Mouse (Mus musculus): ENCODE measurements around the gene Pros1. TPM values are rescaled to one million over a fixed set of nuclear protein-coding genes. Genes with fewer than 3 reads are reported as not detected.

Pros1 gene
- polyA plus RNA-seq, 1 experiment from 2014 or later, result 24.2 TPM

- H3K4me2 ChIP-seq, result no peak overlapping the region
- no peak overlapping the region for H3K4me3 ChIP-seq (ENCODE audit: low read depth, low read length)
- no peaks in the 10 kb centered on the region for H3K9me3 ChIP-seq (ENCODE audit: control insufficient read depth, low read length)
- no peaks in the 10 kb centered on the region for H3K27me3 ChIP-seq (replicated peaks; ENCODE audit: control insufficient read depth, insufficient read depth, low read length)
- 84% methylated on average over 2 of the region's 2 CpGs for WGBS
- H3K9ac ChIP-seq (ENCODE audit: low read depth, low read length), result no peak overlapping the region
- DNase-seq (ENCODE audit: low spot score) (no peak), ATAC-seq (replicated peaks; ENCODE audit: low FRiP score) (no peak)
- no peak overlapping the region for H3K27ac ChIP-seq (ENCODE audit: low read depth, low read length)
- peaks cover 8% of the 10 kb centered on the region for H3K4me1 ChIP-seq (replicated peaks; ENCODE audit: control insufficient read depth, insufficient read depth, low read length)
- no peaks in the 10 kb centered on the region for H3K36me3 ChIP-seq (ENCODE audit: control insufficient read depth, insufficient read depth, low read length)
Observed at GRCm38 (mm10) chr16:62832027-62832426, 22.1 kb upstream of the Pros1 start.

DNA sequence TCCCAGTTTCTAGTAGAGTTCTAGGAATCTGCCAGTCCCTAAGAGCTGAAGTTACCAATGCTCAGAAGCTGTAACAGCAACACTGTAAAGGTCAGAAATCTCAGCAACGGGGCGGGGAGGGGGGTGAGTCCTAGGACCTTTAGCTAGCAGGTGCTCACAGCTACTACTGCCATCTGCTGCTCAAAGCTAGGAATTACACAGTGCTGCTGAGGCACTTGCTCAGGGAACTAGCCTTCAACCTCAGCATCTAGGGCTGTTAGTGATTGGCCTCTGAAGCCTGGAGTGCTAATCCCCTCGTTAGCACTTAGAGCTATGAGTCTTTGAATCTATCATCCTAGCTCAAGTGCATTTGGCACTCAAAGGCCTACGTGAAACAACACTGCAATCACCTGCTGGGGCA, 21.6 kb upstream of the Pros1 start:
- no peak overlapping the region for H3K9ac ChIP-seq (ENCODE audit: low read depth, low read length)
- H3K4me1 ChIP-seq (replicated peaks; ENCODE audit: control insufficient read depth, insufficient read depth, low read length), result peaks cover 8% of the 10 kb centered on the region
- ATAC-seq (replicated peaks; ENCODE audit: low FRiP score) (no peak; the same call in 1 of the 2 replicates), DNase-seq (ENCODE audit: low spot score) (no peak)
- no peak overlapping the region for H3K4me2 ChIP-seq
- no peaks in the 10 kb centered on the region for H3K36me3 ChIP-seq (ENCODE audit: control insufficient read depth, insufficient read depth, low read length)
- WGBS, result 11% methylated on average over 4 of the region's 4 CpGs
- no peaks in the 10 kb centered on the region for H3K9me3 ChIP-seq (ENCODE audit: control insufficient read depth, low read length)
- H3K27ac ChIP-seq (ENCODE audit: low read depth, low read length), result no peak overlapping the region
- no peaks in the 10 kb centered on the region for H3K27me3 ChIP-seq (replicated peaks; ENCODE audit: control insufficient read depth, insufficient read depth, low read length)
- H3K4me3 ChIP-seq (ENCODE audit: low read depth, low read length), result no peak overlapping the region

DNA sequence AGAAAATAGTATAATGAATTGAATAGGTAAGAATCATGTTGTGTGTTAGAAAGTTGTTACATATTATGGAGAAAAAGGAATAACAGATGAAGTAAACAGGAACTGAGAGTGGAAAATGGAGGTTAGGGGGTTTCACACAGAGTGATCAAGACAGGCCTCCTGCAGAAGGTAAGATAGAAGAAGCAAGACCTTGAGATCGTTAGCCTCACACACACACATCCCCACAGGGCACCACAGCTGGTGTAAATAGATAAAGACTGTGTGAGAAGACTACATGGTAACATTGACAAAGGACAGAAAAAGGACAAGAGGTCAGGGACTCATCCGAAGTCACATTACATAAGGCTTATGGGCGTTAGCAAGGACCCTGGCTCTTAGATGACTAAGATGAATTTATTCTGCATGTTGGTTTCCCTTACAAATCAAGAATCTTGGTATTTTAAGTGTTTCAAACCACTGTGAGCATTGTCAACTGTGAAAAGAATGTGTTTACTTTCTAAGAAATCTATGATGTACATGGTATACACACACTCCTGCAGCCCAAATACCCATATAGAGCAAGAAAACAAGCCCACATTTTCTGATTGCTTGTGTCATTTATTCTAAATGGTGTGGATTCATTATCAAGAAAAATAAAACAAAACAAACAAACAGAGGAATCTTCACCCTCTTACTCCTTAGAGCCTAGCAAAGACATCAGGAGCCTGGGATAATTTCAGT, 19.9 kb upstream of the Pros1 start:
- peak overlapping the region; percentile 65 for H3K27ac ChIP-seq (ENCODE audit: low read depth, low read length)
- DNase-seq (ENCODE audit: low spot score), result no peak

DNA sequence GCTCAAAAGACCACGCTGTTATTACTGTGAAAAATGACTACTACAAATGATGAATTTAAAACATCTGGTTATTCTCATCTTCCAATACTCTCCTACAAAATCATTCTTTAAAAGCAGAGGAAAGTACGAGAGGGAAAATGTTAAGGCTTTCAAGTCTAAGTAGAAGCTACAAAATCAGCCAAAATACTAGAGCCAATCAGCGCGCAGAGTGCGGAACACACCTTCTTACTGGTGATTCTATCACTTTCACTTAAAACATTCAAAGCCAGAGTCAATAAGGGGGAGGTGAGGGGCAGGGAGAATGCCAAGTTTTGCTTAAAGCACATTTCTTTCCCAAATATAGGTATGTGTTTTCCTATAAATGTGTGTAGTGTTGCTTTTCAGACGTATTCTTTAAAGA, 8.8 kb upstream of the Pros1 start:
- H3K9me3 ChIP-seq (ENCODE audit: control insufficient read depth, low read length), result no peaks in the 10 kb centered on the region
- H3K36me3 ChIP-seq (ENCODE audit: control insufficient read depth, insufficient read depth, low read length), result no peaks in the 10 kb centered on the region
- H3K4me3 ChIP-seq (ENCODE audit: low read depth, low read length), result no peak overlapping the region
- WGBS, result 89% methylated on average over 6 of the region's 6 CpGs
- DNase-seq (ENCODE audit: low spot score), result no peak
- H3K27ac ChIP-seq (ENCODE audit: low read depth, low read length), result no peak overlapping the region
- H3K4me2 ChIP-seq, result no peak overlapping the region
- H3K27me3 ChIP-seq (replicated peaks; ENCODE audit: control insufficient read depth, insufficient read depth, low read length), result no peaks in the 10 kb centered on the region
- ATAC-seq (replicated peaks; ENCODE audit: low FRiP score), result no peak
- no peak overlapping the region for H3K9ac ChIP-seq (ENCODE audit: low read depth, low read length)
- H3K4me1 ChIP-seq (replicated peaks; ENCODE audit: control insufficient read depth, insufficient read depth, low read length), result peaks cover 5% of the 10 kb centered on the region; the same call in 1 of the 2 replicates

More for the DNA sequence above, 19.9 kb upstream of the Pros1 start:
- Histone ChIP-seq H3K36me3 (ENCODE audit: control insufficient read depth, insufficient read depth, low read length) (no peaks in the 10 kb centered on the region), H3K9ac (ENCODE audit: low read depth, low read length) (no peak overlapping the region), H3K4me1 (replicated peaks; ENCODE audit: control insufficient read depth, insufficient read depth, low read length) (peaks cover 8% of the 10 kb centered on the region), H3K27me3 (replicated peaks; ENCODE audit: control insufficient read depth, insufficient read depth, low read length) (no peaks in the 10 kb centered on the region), H3K4me2 (no peak overlapping the region), H3K9me3 (ENCODE audit: control insufficient read depth, low read length) (no peaks in the 10 kb centered on the region), H3K4me3 (ENCODE audit: low read depth, low read length) (no peak overlapping the region)
- peak; percentile 99 for ATAC-seq (replicated peaks; ENCODE audit: low FRiP score)
- 37% methylated on average over 3 of the region's 3 CpGs for WGBS

DNA sequence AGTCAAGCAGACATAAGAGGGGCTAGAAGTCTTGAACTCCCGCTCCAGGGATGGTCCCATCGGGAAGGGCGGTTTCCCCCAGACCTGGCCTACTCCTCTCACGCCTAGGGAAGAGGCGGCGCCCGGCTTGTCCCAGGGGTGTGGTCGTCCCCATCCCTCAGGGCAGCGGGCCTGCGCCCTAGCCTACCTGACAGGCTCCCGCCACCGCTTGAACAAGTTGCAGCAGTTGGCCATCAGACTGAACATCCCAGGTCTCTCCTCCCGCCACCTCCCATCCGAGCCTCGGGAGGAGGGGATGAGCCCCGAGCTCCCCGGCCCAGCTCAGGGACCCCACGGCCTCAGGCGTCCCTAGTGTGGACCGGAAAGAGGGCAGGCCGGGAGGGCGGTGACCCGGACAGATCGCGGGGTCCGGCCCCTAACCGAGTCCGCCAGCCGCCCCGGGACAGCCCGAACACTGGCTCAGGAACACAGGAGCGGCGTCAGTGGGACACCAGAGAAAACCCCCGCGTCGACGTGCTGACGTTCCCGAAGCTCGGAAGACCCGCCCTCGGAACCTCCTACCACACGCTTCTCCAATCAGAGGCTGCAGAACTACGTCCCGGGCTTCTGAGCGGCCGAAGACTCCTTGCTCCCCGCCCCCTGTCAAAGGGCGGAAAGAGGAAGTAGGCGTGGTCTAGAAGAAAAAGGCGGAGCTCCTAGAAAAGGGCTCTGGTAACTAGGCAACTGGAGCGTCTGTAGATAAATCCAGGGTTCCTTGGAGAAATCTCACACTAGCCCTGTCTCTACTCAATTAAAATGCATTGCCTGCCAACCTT, 7.4 kb upstream of the Pros1 start, which contains the start of gene Arl13b:
TSS of gene Arl13b (minus strand) at position 543 of the 815 bp plus-strand sequence.
- Histone ChIP-seq H3K4me1 (replicated peaks; ENCODE audit: control insufficient read depth, insufficient read depth, low read length) (peaks cover 5% of the 10 kb centered on the region; the same call in 1 of the 2 replicates), H3K9me3 (ENCODE audit: control insufficient read depth, low read length) (no peaks in the 10 kb centered on the region), H3K4me2 (peak within 1 kb of the TSS; percentile 85), H3K36me3 (ENCODE audit: control insufficient read depth, insufficient read depth, low read length) (no peaks in the 10 kb centered on the region), H3K27me3 (replicated peaks; ENCODE audit: control insufficient read depth, insufficient read depth, low read length) (no peaks in the 10 kb centered on the region), H3K9ac (ENCODE audit: low read depth, low read length) (peak within 1 kb of the TSS; percentile 72), H3K4me3 (ENCODE audit: low read depth, low read length) (peak within 1 kb of the TSS; percentile 88), H3K27ac (ENCODE audit: low read depth, low read length) (peak within 1 kb of the TSS; percentile 38; the same call in 1 of the 2 replicates)
- WGBS, result under 1% methylated on average over 51 of the region's 52 CpGs
- ATAC-seq (replicated peaks; ENCODE audit: low FRiP score), result peak; percentile 100
- peak; percentile 83 for DNase-seq (ENCODE audit: low spot score)

DNA sequence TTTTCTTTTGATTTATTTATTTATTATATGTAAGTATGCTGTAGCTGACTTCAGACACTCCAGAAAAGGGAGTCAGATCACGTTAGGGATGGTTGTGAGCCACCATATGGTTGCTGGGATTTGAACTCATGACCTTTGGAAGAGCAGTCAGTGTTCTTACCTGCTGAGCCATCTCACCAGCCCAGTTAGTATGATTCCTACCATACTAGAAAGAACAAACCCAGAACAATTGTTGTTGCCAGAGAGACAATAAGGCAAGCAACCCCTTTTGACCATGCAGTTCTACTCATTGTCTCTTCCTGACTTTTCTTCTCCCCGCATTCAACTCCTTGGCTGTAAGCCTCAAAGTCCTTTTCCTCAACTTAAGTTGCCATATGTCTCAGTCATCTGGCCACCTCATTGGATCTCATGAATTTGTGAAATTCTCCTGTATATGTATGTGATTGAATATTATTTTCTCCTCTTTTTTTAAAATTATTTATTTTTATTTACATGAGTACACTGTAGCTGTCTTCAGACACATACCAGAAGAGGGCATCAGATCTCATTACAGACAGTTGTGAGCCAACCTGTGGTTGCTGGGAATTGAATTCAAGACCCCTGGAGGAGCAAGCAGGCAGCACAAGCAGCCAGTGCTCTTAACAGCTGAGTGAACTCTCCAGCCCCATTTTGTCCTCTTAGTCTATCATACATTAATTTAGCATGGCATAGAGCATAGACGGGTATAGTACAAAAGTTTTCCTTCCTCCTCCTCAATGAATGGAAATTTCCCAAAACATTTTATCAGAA, 1.4 kb upstream of the Pros1 start:
- Histone ChIP-seq H3K9ac (ENCODE audit: low read depth, low read length) (no peak overlapping the region), H3K4me1 (replicated peaks; ENCODE audit: control insufficient read depth, insufficient read depth, low read length) (peaks cover 3% of the 10 kb centered on the region), H3K27ac (ENCODE audit: low read depth, low read length) (no peak overlapping the region), H3K27me3 (replicated peaks; ENCODE audit: control insufficient read depth, insufficient read depth, low read length) (no peaks in the 10 kb centered on the region), H3K9me3 (ENCODE audit: control insufficient read depth, low read length) (no peaks in the 10 kb centered on the region), H3K36me3 (ENCODE audit: control insufficient read depth, insufficient read depth, low read length) (no peaks in the 10 kb centered on the region), H3K4me2 (no peak overlapping the region), H3K4me3 (ENCODE audit: low read depth, low read length) (no peak overlapping the region)
- ATAC-seq (replicated peaks; ENCODE audit: low FRiP score) (no peak), DNase-seq (ENCODE audit: low spot score) (no peak)
- WGBS, result 80% methylated on average over 3 of the region's 3 CpGs

GRCm38 (mm10) chr16:62853611-62854126, 438 bp upstream of the Pros1 start:
- H3K9ac ChIP-seq (ENCODE audit: low read depth, low read length), result peak overlapping the region; percentile 81
- peak; percentile 10 for ATAC-seq (replicated peaks; ENCODE audit: low FRiP score)
- H3K27ac ChIP-seq (ENCODE audit: low read depth, low read length), result 0 out of 2 replicates have a peak overlapping the region, but pooled peaks have one; percentile 79
- H3K4me3 ChIP-seq (ENCODE audit: low read depth, low read length), result peak overlapping the region; percentile 65
- H3K9me3 ChIP-seq (ENCODE audit: control insufficient read depth, low read length), result no peaks in the 10 kb centered on the region
- H3K4me2 ChIP-seq, result peak overlapping the region; percentile 96
- DNase-seq (ENCODE audit: low spot score), result no peak
- peaks cover 3% of the 10 kb centered on the region for H3K4me1 ChIP-seq (replicated peaks; ENCODE audit: control insufficient read depth, insufficient read depth, low read length)
- WGBS, result 12% methylated on average over 3 of the region's 3 CpGs
- no peaks in the 10 kb centered on the region for H3K36me3 ChIP-seq (ENCODE audit: control insufficient read depth, insufficient read depth, low read length)
- no peaks in the 10 kb centered on the region for H3K27me3 ChIP-seq (replicated peaks; ENCODE audit: control insufficient read depth, insufficient read depth, low read length)

- Histone ChIP-seq H3K9me3 (ENCODE audit: control insufficient read depth, low read length) (no peaks in the 10 kb centered on the region), H3K36me3 (ENCODE audit: control insufficient read depth, insufficient read depth, low read length) (no peaks in the 10 kb centered on the region), H3K9ac (ENCODE audit: low read depth, low read length) (no peak overlapping the region), H3K27me3 (replicated peaks; ENCODE audit: control insufficient read depth, insufficient read depth, low read length) (no peaks in the 10 kb centered on the region), H3K4me2 (peak overlapping the region; percentile 43), H3K4me1 (replicated peaks; ENCODE audit: control insufficient read depth, insufficient read depth, low read length) (peaks cover 3% of the 10 kb centered on the region), H3K27ac (ENCODE audit: low read depth, low read length) (no peak overlapping the region), H3K4me3 (ENCODE audit: low read depth, low read length) (peak overlapping the region; percentile 65; the same call in 1 of the 2 replicates)
- 52% methylated on average over 6 of the region's 6 CpGs for WGBS
- no peak for DNase-seq (ENCODE audit: low spot score)
- ATAC-seq (replicated peaks; ENCODE audit: low FRiP score), result no peak
Observed at GRCm38 (mm10) chr16:62855385-62855784, 1.3 kb downstream of the Pros1 start.
